Mouse (Mus musculus): Measurements from ENCODE around the gene Hinfp. TPM values are rescaled to one million over a fixed set of nuclear protein-coding genes. Genes with fewer than 3 reads are reported as not detected.

Hinfp gene
- total RNA-seq (2021) = 1 to 10 TPM; 6.3 to 6.8 TPM
- long read RNA-seq, experiment 1, partial matches to known transcripts = 0 of 4 reads
- long read RNA-seq, experiment 1, other reads (novel, unspliced or antisense) = 4 of 4 reads
- long read RNA-seq, experiment 2, full-length matches to known transcripts = 2 of 4 reads
- long read RNA-seq, experiment 2, partial matches to known transcripts = 0 of 4 reads
- long read RNA-seq, experiment 2, other reads (novel, unspliced or antisense) = 2 of 4 reads

DNA sequence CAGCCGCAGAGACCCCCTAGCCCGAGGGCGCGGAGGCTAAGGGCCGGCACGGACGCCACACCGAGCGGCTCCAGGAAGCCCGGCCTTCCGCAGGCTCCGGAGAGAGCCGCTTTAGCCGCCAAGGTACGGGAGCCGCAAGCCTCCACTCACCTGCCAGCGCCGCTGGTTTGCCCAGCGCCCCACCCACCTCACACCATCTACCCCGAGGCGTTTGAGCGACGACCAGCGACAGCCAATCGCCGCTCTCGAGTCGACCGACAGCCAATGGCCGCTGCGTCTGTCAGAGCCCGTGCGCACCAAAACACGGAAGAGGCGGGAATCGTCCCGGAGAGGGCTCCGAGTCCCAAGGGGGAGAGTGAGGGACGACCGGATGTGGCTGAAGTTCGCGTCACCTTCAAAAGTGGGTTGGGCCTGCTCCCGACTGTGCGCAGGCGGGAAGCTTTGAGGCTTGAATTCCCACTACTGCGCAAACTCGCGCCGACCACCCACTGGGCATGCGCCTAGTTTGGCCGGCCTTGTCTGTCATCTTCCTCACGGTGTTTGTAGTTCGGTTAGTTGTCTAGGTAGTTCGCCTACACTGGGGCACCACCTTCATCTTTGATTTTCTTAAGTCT lies at the start of gene Hinfp:
Gene Hinfp, minus strand, starts transcription at position 206 of the 614 bp plus-strand sequence.
- peak within 1 kb of the TSS; percentile 96 for H3K27ac ChIP-seq
- TF ChIP-seq CTCF (IDR thresholded peaks at IDR 0.05) = no peak
- intact Hi-C loops (cut with DNase I) = no loop called here
- peak within 1 kb of the TSS; percentile 99 for H3K4me3 ChIP-seq
- peak; percentile 99 for DNase-seq

DNA sequence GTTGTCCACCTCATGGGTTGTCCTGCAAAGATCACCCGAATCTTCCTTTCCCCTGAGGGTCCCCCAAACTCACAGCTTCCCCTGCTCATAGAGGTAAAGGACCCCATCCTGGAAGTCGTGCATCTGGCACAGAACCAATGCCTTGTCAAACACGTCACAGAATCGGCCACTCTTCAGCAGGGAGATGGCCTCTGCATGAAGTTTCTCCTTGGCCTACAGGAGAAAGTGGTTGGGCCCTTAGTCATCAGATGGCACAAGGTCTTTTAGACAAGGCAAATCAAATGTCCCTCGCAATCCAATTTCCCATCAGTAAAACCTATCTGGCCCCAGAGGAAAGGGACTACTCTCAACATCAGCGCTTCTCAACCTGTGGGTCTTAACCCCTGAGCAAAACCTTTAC lies 47.7 kb upstream of the Hinfp start:
- no peak for TF ChIP-seq CTCF (IDR thresholded peaks at IDR 0.05)
- Histone ChIP-seq H3K27ac (no peak overlapping the region), H3K4me3 (no peak overlapping the region)
- intact Hi-C loops (cut with DNase I) = no loop called here
- DNase-seq = no peak

- TF ChIP-seq CTCF (IDR thresholded peaks at IDR 0.05) = no peak
- no peak overlapping the region for H3K27ac ChIP-seq
- no peak overlapping the region for H3K4me3 ChIP-seq
- intact Hi-C loops (cut with DNase I) = no loop called here
- DNase-seq = no peak
Measured at GRCm38 (mm10) chr9:44352337-44352736, 46.9 kb upstream of the Hinfp start.

DNA sequence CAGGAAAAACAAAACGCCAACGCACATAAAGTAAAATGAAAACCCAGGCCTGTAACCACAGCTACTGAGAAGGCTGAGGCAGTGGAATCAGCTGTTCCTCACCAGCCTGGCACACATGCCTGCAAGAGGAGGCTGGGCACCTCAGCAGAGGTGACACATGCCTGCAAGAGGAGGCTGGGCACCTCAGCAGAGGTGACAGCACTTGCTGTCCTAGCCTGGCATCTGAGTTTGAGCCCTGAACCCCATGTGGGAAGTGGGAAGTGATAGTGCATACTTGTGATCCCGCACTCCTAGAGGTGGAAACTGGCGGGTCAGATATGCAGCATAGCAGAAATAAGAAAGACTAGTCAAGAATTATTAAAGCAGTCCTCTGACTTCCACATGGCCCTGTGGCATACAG lies 45.9 kb upstream of the Hinfp start:
- no peak for DNase-seq
- intact Hi-C loops (cut with DNase I) = no loop called here
- H3K27ac ChIP-seq = no peak overlapping the region
- no peak overlapping the region for H3K4me3 ChIP-seq
- TF ChIP-seq CTCF (IDR thresholded peaks at IDR 0.05) = no peak

DNA sequence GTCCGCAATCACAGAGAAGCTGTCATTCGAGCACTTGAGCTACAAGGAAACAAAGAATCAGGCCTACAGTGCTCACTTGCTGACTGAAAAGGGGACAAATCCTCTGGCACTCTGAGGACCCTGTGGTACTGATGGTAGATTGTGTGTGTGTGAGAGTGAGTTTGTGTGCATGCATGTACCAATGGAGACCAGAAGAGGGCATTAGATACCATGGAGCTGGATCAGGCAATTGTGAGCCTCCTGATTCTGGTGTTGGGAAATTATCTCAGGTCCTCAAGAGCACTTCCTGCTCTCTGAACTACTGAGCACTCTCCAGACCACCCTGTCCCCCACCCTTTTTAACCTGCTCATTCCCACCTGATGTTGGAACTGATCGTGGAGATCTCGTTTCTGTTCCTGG lies 43.1 kb upstream of the Hinfp start:
- no peak for DNase-seq
- no peak for TF ChIP-seq CTCF (IDR thresholded peaks at IDR 0.05)
- H3K27ac ChIP-seq = no peak overlapping the region
- intact Hi-C loops (cut with DNase I) = no loop called here
- H3K4me3 ChIP-seq = no peak overlapping the region

- intact Hi-C loops (cut with DNase I) = no loop called here
- H3K27ac ChIP-seq = no peak overlapping the region
- H3K4me3 ChIP-seq = no peak overlapping the region
- DNase-seq = no peak
- no peak for TF ChIP-seq CTCF (IDR thresholded peaks at IDR 0.05)
Measured at GRCm38 (mm10) chr9:44347621-44348020, 42.1 kb upstream of the Hinfp start.

DNA sequence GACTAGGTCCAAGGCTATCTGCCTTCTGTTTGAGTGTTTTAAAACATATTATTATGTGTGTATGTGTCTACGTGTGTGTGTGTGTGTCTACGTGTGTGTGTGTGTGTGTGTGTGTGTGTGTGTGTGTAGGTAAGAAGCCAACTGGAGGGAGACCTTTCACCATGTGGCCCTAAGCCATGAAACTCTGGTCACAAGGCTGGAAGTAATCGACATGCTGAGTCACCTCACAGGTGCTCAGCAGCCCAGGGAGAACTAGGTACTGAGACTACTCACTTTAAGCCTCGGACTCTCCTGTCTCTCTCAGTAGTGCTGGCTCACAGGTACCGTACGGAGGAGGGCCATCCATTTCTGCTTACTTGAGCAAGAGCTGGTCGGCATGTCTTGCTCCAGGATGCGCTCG lies 41.7 kb upstream of the Hinfp start:
- no peak overlapping the region for H3K4me3 ChIP-seq
- no peak overlapping the region for H3K27ac ChIP-seq
- no peak for TF ChIP-seq CTCF (IDR thresholded peaks at IDR 0.05)
- DNase-seq = no peak
- intact Hi-C loops (cut with DNase I) = no loop called here

- H3K27ac ChIP-seq = no peak overlapping the region
- no peak for TF ChIP-seq CTCF (IDR thresholded peaks at IDR 0.05)
- DNase-seq = no peak
- no peak overlapping the region for H3K4me3 ChIP-seq
- intact Hi-C loops (cut with DNase I) = no loop called here
Measured at GRCm38 (mm10) chr9:44345570-44346433, 40.3 kb upstream of the Hinfp start.

DNA sequence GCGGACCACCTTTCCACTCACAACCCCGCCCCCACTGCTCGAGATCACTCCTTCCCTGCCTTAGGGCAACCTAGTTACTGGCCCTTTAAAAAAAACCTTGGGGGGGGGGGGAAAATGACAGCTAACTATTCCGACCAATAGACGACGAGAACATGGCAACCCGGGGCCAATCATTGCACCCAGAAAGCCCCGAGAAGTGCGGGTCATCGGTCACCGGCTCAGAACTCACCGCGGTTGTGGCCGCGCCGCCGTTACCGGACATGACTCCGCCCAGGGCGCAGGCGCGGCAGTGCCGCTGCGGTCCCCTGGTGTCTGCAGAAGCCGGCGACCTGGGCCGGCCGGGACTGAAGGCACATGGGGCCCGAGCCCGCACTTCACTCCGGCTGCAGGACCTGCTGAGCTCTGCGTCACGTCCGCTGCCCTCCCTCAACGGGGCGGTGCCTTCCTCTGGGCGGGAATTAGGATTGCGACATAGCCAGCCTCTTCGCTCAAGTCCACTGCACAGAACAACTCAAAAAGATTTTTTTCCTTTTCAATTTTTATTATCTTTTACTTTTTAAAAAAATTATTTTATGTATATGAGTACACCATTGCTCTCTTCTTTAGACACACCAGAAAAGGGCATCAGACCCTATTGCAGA lies 38.4 kb upstream of the Hinfp start, which contains the start of gene Hmbs:
Gene Hmbs, minus strand, starts transcription at position 448 of the 641 bp plus-strand sequence.
- Histone ChIP-seq H3K4me3 (peak within 1 kb of the TSS; percentile 97), H3K27ac (peak within 1 kb of the TSS; percentile 100)
- intact Hi-C loops (cut with DNase I) = no loop called here
- no peak for TF ChIP-seq CTCF (IDR thresholded peaks at IDR 0.05)
- peak; percentile 94 for DNase-seq

- no peak for TF ChIP-seq CTCF (IDR thresholded peaks at IDR 0.05)
- intact Hi-C loops (cut with DNase I) = no loop called here
- DNase-seq = no peak
- H3K4me3 ChIP-seq = peak overlapping the region; percentile 97
- H3K27ac ChIP-seq = peak overlapping the region; percentile 100
Measured at GRCm38 (mm10) chr9:44343290-44343689, 37.8 kb upstream of the Hinfp start.

- no peak for DNase-seq
- no peak for TF ChIP-seq CTCF (IDR thresholded peaks at IDR 0.05)
- intact Hi-C loops (cut with DNase I) = no loop called here
- H3K27ac ChIP-seq = peak overlapping the region; percentile 100
- H3K4me3 ChIP-seq = peak overlapping the region; percentile 97
Measured at GRCm38 (mm10) chr9:44342605-44343004, 37.1 kb upstream of the Hinfp start.

DNA sequence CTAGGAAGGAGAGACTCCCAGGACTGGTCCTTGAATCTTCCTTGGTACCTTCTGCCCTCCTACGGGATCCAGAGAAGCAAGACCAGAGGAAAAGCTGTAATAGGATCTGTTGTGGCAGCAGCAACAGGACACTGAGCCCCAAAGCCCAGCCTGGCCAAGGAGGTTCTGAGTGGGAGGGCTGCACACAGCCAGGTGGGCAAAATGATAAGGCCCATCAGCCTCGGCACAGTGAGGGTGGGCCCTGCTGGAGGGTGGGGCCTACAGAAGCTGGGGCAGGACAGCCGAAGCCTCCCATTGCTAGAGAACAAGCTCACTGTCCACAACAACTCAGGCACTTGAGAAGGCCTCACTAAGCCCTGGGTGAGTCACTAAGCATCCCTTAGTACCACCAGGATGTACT lies 36.7 kb upstream of the Hinfp start:
- Histone ChIP-seq H3K27ac (no peak overlapping the region), H3K4me3 (peak overlapping the region; percentile 97; the same call in 1 of the 2 replicates)
- TF ChIP-seq CTCF (IDR thresholded peaks at IDR 0.05) = no peak
- no peak for DNase-seq
- intact Hi-C loops (cut with DNase I) = no loop called here

GRCm38 (mm10) chr9:44341487-44341886 lies 36.0 kb upstream of the Hinfp start:
- Histone ChIP-seq H3K4me3 (no peak overlapping the region), H3K27ac (no peak overlapping the region)
- TF ChIP-seq CTCF (IDR thresholded peaks at IDR 0.05) = no peak
- intact Hi-C loops (cut with DNase I) = no loop called here
- DNase-seq = no peak

All from gastrocnemius, adult 2 months (tissue).